Mouse (Mus musculus) small intestine, adult 2 months (tissue): Measurements from ENCODE around the gene Rdh8. TPM values are rescaled to one million over a fixed set of nuclear protein-coding genes. Genes with fewer than 3 reads are reported as not detected.

ENCODE experiments used
- H3K27ac ChIP-seq: fragments of 200-500 bp; 2 replicates; pipeline ENCODE4 v1.5.1; 2012; ENCODE audit warnings: low read depth, low read length, control low read depth, inconsistent platforms; ENCODE audit not compliant: insufficient read depth
- H3K27me3 ChIP-seq: fragments of 200-500 bp; 2 replicates; pipeline ENCODE4 v1.6.1; 2012; ENCODE audit warnings: mild to moderate bottlenecking, moderate library complexity, low read length, inconsistent platforms; ENCODE audit not compliant: control insufficient read depth, insufficient read depth
- H3K36me3 ChIP-seq: fragments of 200-500 bp; 2 replicates; pipeline ENCODE4 v1.6.1; 2012; ENCODE audit warnings: mild to moderate bottlenecking, low read length, control low read depth, inconsistent platforms; ENCODE audit not compliant: control insufficient read depth, insufficient read depth
- H3K4me1 ChIP-seq: fragments of 200-500 bp; 2 replicates; pipeline ENCODE4 v1.6.1; 2012; ENCODE audit warnings: low read length, inconsistent platforms, mixed read lengths; ENCODE audit not compliant: control insufficient read depth, insufficient read depth, insufficient read length
- H3K4me3 ChIP-seq: fragments of 200-500 bp; 2 replicates; pipeline ENCODE4 v1.5.1; 2012; ENCODE audit warnings: low read depth, mild to moderate bottlenecking, control low read depth, inconsistent platforms, low read length, moderate library complexity
- CTCF ChIP-seq: fragments of 200-500 bp; IDR thresholded peaks from 2 replicates; pipeline ENCODE4 v1.5.1; 2012; ENCODE audit warnings: low read depth, mild to moderate bottlenecking, control low read depth, inconsistent platforms, low read length, moderate library complexity, mixed read lengths; ENCODE audit not compliant: insufficient replicate concordance, insufficient read length; ENCODE audit errors: extremely low read depth
- POLR2A ChIP-seq: fragments of 200-500 bp; IDR thresholded peaks from 2 replicates; pipeline ENCODE4 v1.6.1; 2012; ENCODE audit warnings: low read depth, mild to moderate bottlenecking, control low read depth, inconsistent platforms, low read length, moderate library complexity
- WGBS: fragments of 180-500 bp; shearing (Covaris S2); methylation state at CpG from one replicate; pipeline ENCODE4 v1.1.7; 2018; 5-methylcytosine and 5-hydroxymethylcytosine counted together
- polyA plus RNA-seq: library from polyadenylated mRNA; depleted of rRNA; stranded (reverse); fragments of >200 nt; gene quantifications from 2 replicates; pipeline ENCODE4 v1.2.3, GENCODE M21; 2012

Rdh8 gene
- polyA plus RNA-seq, 1 experiment = not detected

DNA sequence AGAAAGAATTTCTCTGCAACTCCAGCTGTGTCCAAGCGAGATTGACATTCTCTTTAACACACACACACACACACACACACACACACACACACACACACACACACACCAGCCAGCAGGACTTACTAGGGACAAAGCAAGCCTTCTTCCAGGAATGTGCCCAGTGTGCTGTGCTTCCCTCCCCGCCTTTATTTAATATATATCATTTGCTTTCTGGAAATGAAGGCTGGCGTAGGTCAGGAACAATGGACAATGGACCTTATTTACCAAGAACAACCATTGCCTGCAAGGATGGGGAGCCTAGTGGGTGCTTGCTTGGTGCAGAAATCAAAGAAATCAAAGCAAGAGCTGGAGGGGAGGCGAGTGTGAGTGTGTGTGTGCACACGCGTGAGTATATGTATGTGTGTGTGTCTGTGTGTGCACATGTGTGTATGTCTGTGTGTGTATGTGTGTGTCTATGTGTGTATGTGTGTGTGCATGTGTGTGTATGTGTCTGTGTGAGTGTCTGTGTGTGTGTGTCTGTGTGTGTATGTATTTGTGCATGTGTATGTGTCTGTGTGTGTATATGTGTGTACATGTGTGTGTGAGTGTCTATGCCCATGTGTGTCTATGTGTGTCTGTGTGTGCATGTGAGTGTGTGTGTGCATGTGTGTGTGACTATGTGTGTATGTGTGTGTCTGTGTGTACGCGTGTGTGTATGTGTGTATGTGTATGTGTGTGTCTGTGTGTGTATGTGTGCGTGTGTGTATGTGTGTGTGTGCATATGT is 19.1 kb downstream of the Rdh8 start:
- Histone ChIP-seq H3K4me3 (no peak overlapping the region), H3K4me1 (no peaks in the 10 kb centered on the region), H3K27me3 (no peaks in the 10 kb centered on the region), H3K27ac (no peak overlapping the region), H3K36me3 (no peaks in the 10 kb centered on the region)
- TF ChIP-seq CTCF (no peak), POLR2A (no peak)
- WGBS = 66% methylated on average over 9 of the region's 9 CpGs

DNA sequence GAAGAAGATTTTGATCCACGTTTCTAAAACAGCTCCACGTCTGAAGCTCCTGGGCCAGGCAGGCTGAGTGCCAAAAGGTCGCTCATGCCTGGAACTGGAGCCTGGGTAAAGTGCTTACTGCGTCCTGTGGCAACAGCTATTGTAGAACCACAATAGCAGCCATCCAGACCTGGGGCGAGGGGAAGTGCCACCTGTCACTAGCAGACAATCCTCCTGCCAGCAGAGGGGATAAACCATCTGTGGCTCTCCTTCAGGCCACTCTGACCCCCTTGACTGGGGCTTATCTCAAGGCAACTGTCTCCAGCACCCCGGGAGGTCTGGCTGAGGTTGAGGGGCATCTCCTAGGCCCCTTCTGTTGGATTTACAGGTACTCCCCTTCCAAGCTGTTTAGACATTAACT is 20.6 kb downstream of the Rdh8 start:
- Histone ChIP-seq H3K36me3 (no peaks in the 10 kb centered on the region), H3K27ac (no peak overlapping the region), H3K4me1 (no peaks in the 10 kb centered on the region), H3K27me3 (no peaks in the 10 kb centered on the region), H3K4me3 (no peak overlapping the region)
- TF ChIP-seq CTCF (no peak), POLR2A (no peak)
- WGBS = 40% methylated on average over 6 of the region's 6 CpGs

DNA sequence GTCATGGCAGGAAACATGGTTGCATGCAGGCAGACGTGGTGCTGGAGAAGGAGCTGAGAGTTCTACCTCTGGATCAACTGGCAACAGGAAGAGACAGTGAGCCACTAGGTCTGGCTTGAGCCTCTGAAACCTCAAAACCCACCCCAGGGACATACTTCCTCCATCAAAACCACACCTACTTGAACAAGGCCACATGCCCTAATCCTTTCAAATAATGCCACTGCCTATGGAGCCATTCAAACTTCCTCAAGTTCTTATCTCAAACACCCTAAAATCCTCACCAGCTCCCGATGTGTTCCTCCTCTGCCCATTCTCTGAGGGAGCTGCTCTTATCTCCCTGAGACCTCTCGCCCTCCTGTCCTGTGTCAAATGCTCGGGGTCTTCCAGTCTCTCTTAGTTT is 23.9 kb downstream of the Rdh8 start:
- no peak overlapping the region for H3K27ac ChIP-seq
- no peak overlapping the region for H3K4me3 ChIP-seq
- H3K4me1 ChIP-seq = no peaks in the 10 kb centered on the region
- H3K36me3 ChIP-seq = no peaks in the 10 kb centered on the region
- 27% methylated on average over 4 of the region's 4 CpGs for WGBS
- no peaks in the 10 kb centered on the region for H3K27me3 ChIP-seq
- TF ChIP-seq CTCF = no peak
- no peak for TF ChIP-seq POLR2A

DNA sequence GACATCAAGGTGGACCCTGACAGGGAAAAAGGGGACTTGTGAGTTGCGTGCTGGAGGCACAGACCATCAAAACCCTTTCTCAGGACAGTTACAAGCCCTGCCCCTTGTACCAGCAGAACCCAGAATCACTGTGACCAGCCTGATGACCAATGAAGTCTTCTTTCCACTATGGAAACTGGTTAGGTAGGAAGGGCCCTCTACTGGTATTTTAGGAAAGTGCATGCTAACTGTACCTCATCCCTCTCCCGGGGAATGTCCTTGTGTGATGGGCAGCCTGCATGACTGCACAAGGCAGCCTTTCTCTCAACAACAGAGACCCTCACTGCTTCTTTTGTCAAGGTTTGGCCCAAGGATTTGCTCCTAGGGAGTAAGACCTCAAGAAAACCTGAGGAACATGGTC is 24.4 kb downstream of the Rdh8 start:
- Histone ChIP-seq H3K4me1 (no peaks in the 10 kb centered on the region), H3K4me3 (no peak overlapping the region), H3K27me3 (no peaks in the 10 kb centered on the region), H3K36me3 (no peaks in the 10 kb centered on the region), H3K27ac (no peak overlapping the region)
- TF ChIP-seq POLR2A (no peak), CTCF (peak; percentile 35; the same call in 1 of the 2 replicates)
- 29% methylated on average over 2 of the region's 2 CpGs for WGBS

DNA sequence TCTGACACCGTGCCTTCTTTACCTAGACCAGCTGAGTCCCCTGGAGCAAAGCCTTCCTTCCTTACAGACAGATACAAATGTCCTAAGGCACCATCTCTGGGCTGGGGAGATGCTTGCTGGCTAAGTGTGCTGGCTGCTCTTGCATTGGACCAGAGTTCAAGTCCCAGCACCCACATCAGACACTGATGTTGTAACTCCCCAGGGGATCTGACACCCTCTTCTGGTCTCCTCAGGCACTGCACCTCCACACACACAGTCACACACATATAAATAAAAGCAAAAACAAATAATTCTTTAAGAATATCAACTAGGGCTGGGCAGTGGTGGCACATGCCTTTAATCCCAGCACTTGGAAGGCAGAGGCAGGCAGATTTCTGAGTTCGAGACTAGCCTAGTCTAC is 31.9 kb downstream of the Rdh8 start:
- Histone ChIP-seq H3K4me3 (no peak overlapping the region), H3K4me1 (no peaks in the 10 kb centered on the region), H3K27me3 (no peaks in the 10 kb centered on the region), H3K27ac (no peak overlapping the region), H3K36me3 (no peaks in the 10 kb centered on the region)
- TF ChIP-seq CTCF = no peak
- TF ChIP-seq POLR2A = no peak
- 83% methylated on average over 2 of the region's 2 CpGs for WGBS

DNA sequence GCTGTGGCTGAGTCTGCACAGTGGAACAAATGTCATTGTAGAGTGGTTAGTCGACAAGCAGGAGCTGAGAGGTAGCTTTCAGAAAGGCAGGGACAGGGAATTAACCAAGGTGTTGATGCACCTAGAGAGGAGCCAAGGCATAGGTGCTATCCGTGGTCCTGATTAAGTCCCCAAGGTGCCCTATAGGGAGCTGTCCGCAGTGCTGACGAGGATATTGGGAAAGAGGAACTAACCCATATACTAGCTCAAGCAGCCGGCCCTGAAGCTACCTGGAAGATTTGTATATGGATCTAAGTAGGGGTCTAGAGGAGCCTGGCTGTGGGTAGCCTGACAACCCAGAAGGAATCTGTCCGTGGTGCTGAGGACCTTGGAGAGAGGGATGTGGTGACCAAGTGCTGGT is 38.8 kb downstream of the Rdh8 start:
- TF ChIP-seq CTCF (no peak), POLR2A (no peak)
- no peak overlapping the region for H3K4me3 ChIP-seq
- no peaks in the 10 kb centered on the region for H3K36me3 ChIP-seq
- H3K4me1 ChIP-seq = no peaks in the 10 kb centered on the region
- no peaks in the 10 kb centered on the region for H3K27me3 ChIP-seq
- no peak overlapping the region for H3K27ac ChIP-seq
- 6% methylated on average over 6 of the region's 6 CpGs for WGBS

DNA sequence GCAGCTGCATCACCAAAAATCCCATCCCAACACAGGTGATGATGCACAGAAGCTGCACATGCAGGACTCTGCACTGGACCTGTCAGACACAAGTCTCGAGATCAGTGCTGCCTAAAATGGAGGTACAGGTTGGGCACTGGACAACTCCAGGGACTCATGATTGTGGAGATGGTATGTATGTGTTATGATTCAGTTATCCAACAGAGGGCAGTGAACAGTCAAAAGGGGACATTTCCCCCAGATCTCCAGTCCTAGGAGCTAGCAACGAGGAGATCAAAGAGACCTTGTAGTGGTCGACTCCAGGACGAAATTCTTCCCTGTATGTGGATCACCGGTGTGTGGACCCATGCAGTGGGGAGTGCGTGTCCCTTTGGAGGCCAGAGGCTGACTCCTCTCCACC is 41.6 kb downstream of the Rdh8 start:
- Histone ChIP-seq H3K4me3 (no peak overlapping the region), H3K27me3 (no peaks in the 10 kb centered on the region), H3K4me1 (no peaks in the 10 kb centered on the region), H3K36me3 (no peaks in the 10 kb centered on the region), H3K27ac (no peak overlapping the region)
- 45% methylated on average over 6 of the region's 6 CpGs for WGBS
- no peak for TF ChIP-seq CTCF
- TF ChIP-seq POLR2A = no peak
